Mouse (Mus musculus) CH12.LX (cell line): ENCODE data around the gene Cdk2ap2. TPM values are rescaled to one million over a fixed set of nuclear protein-coding genes. Genes with fewer than 3 reads are reported as not detected.
A peak's percentile ranks its signal among the peaks of the same experiment; 100 is the strongest.

ENCODE experiments used
- DNase-seq: peaks from one replicate; pipeline ENCODE4 v3.0.0-alpha.2; 2013; ENCODE audit errors: extremely low read depth
- H3K27ac ChIP-seq: 2 replicates; pipeline ENCODE4 v1.5.1; 2012; ENCODE audit warnings: low read depth, mild to moderate bottlenecking, control low read depth, moderate library complexity; ENCODE audit not compliant: insufficient read depth
- H3K27me3 ChIP-seq: replicated peaks from 2 replicates; pipeline ENCODE3; 2012; ENCODE audit warnings: inconsistent platforms
- H3K36me3 ChIP-seq, 2 experiments: replicated peaks in 1 of 2; 2 replicates each; pipeline versions ENCODE3 to v1.6.1; 2012; ENCODE audit warnings: inconsistent platforms in 1 of 2, low read length in 1 of 2, mild to moderate bottlenecking in 1 of 2, mixed read lengths in 1 of 2, moderate library complexity in 1 of 2; ENCODE audit not compliant: control insufficient read depth in 1 of 2, insufficient read depth in 1 of 2
- H3K4me1 ChIP-seq, 2 experiments: 2 replicates each; pipeline ENCODE4 v1.6.1; 2012; ENCODE audit warnings: inconsistent platforms in 1 of 2, moderate library complexity in 1 of 2; ENCODE audit not compliant: insufficient read depth in 2 of 2, control insufficient read depth in 1 of 2
- H3K4me2 ChIP-seq: 2 replicates; pipeline ENCODE4 v1.6.1; 2012; ENCODE audit warnings: low read depth, mild to moderate bottlenecking, control low read depth; ENCODE audit not compliant: poor library complexity, insufficient read depth, severe bottlenecking
- H3K4me3 ChIP-seq, 3 experiments: fragments of 150-350 bp in 1 of 3; sonication (generic) in 1 of 3; replicated peaks in 1 of 3; 2 replicates each; pipeline versions ENCODE3 to v1.5.1; 2011 to 2012; ENCODE audit warnings: low read depth in 2 of 3, low read length in 2 of 3, mild to moderate bottlenecking in 2 of 3, moderate library complexity in 2 of 3, control low read depth in 1 of 3, improper control_type of control experiment in 1 of 3, inconsistent platforms in 1 of 3, mixed read lengths in 1 of 3; ENCODE audit not compliant: poor library complexity in 1 of 3
- H3K79me2 ChIP-seq: replicated peaks from 2 replicates; pipeline ENCODE4 v1.6.1; 2012; ENCODE audit warnings: mild to moderate bottlenecking, moderate library complexity; ENCODE audit not compliant: control insufficient read depth, poor library complexity, insufficient read depth, severe bottlenecking; ENCODE audit errors: extremely low read depth
- H3K9ac ChIP-seq: 2 replicates; pipeline ENCODE4 v1.6.1; 2012; ENCODE audit warnings: low read depth, mild to moderate bottlenecking, control low read depth, moderate library complexity; ENCODE audit not compliant: insufficient read depth
- H3K9me3 ChIP-seq: replicated peaks from 2 replicates; pipeline ENCODE3; 2012; ENCODE audit warnings: low read length, inconsistent platforms, mixed read lengths
- CHD1 ChIP-seq: IDR thresholded peaks from 2 replicates; pipeline ENCODE4 v1.6.1; 2012; ENCODE audit warnings: low read depth, low read length, improper control_type of control experiment, inconsistent platforms
- CHD2 ChIP-seq: IDR thresholded peaks from 2 replicates; pipeline ENCODE4 v1.6.1; 2011; ENCODE audit warnings: low read length, improper control_type of control experiment
- JUN ChIP-seq: IDR thresholded peaks from 2 replicates; pipeline ENCODE4 v1.6.1; 2011; ENCODE audit warnings: low read depth, mild to moderate bottlenecking, low read length, improper control_type of control experiment, moderate library complexity; ENCODE audit not compliant: insufficient read depth
- KAT2A ChIP-seq: IDR thresholded peaks from 2 replicates; pipeline ENCODE4 v1.6.1; 2012; ENCODE audit warnings: low read length, improper control_type of control experiment, inconsistent platforms; ENCODE audit not compliant: insufficient replicate concordance
- MAX ChIP-seq: IDR thresholded peaks from 2 replicates; pipeline ENCODE4 v1.6.1; 2011; ENCODE audit warnings: low read length, improper control_type of control experiment
- MAZ ChIP-seq: IDR thresholded peaks from 2 replicates; pipeline ENCODE4 v1.6.1; 2012; ENCODE audit warnings: low read depth, mild to moderate bottlenecking, inconsistent platforms, low read length, improper control_type of control experiment, moderate library complexity
- MEF2A ChIP-seq: IDR thresholded peaks from 2 replicates; pipeline ENCODE4 v1.6.1; 2014; ENCODE audit warnings: low read depth, mild to moderate bottlenecking, inconsistent platforms, low read length, improper control_type of control experiment, borderline replicate concordance
- MYC ChIP-seq: IDR thresholded peaks from 2 replicates; pipeline ENCODE4 v1.6.1; 2011; ENCODE audit warnings: low read depth, mild to moderate bottlenecking, improper control_type of control experiment, low read length
- NRF1 ChIP-seq: IDR thresholded peaks from 2 replicates; pipeline ENCODE4 v1.6.1; 2014; ENCODE audit warnings: low read depth, mild to moderate bottlenecking, inconsistent platforms, low read length, improper control_type of control experiment, moderate library complexity
- PAX5 ChIP-seq: IDR thresholded peaks from 2 replicates; pipeline ENCODE4 v1.6.1; 2012; ENCODE audit warnings: low read length, inconsistent platforms, mixed read lengths
- RAD21 ChIP-seq: IDR thresholded peaks from 2 replicates; pipeline ENCODE4 v1.6.1; 2011; ENCODE audit warnings: low read depth, mild to moderate bottlenecking, low read length, improper control_type of control experiment, moderate library complexity
- RCOR1 ChIP-seq: conservative IDR thresholded peaks from 2 replicates; pipeline ENCODE4 v1.6.1; 2012; ENCODE audit warnings: low read depth, mild to moderate bottlenecking, inconsistent platforms, low read length, improper control_type of control experiment
- USF1 ChIP-seq: IDR thresholded peaks from 2 replicates; pipeline ENCODE4 v1.6.1; 2014; ENCODE audit warnings: low read depth, mild to moderate bottlenecking, inconsistent platforms, low read length, improper control_type of control experiment
- ZC3H11A ChIP-seq: IDR thresholded peaks from 2 replicates; pipeline ENCODE4 v1.6.1; 2012; ENCODE audit warnings: low read depth, mild to moderate bottlenecking, inconsistent platforms, low read length, improper control_type of control experiment
- ZMIZ1 ChIP-seq: IDR thresholded peaks from 2 replicates; pipeline ENCODE4 v1.6.1; 2012; ENCODE audit warnings: low read depth, mild to moderate bottlenecking, inconsistent platforms, low read length, improper control_type of control experiment
- ZNF384 ChIP-seq: IDR thresholded peaks from 2 replicates; pipeline ENCODE4 v1.6.1; 2012; ENCODE audit warnings: low read depth, low read length, improper control_type of control experiment, inconsistent platforms
- dilution Hi-C: fragments of 300-500 bp; cut with MboI; formaldehyde crosslinking; loops from 2 replicates; pipeline ENCODE4 v1.14.3; 2020; ENCODE audit warnings: low sequenced_read_pairs; ENCODE audit not compliant: extremely low pct_unique_long_range_greater_than_20kb, extremely low pct_ligation_motif_present
- in situ Hi-C: fragments of 300-500 bp; cut with MboI; formaldehyde crosslinking; loops from 3 replicates; pipeline ENCODE4 v1.14.3; 2019; ENCODE audit warnings: low sequenced_read_pairs, low pct_ligation_motif_present, low pct_unique_long_range_greater_than_20kb, mixed read lengths
- polyA plus RNA-seq: library from polyadenylated mRNA; unstranded; fragments of >175 nt; gene quantifications from 2 replicates; pipeline ENCODE4 v1.2.1, GENCODE M21; 2012; ENCODE audit warnings: low read depth; ENCODE audit not compliant: insufficient read length
- total RNA-seq, 2 experiments: library from RNA; depleted of rRNA; stranded (reverse); fragments of 300-350 nt in 1 of 2; fragments of >200 nt in 1 of 2; gene quantifications; 2 replicates each; pipeline ENCODE4 v1.2.3; 2012 to 2014

Cdk2ap2 gene
- total and polyA plus RNA-seq, 3 experiments: 63.4 to 69.5 (median 67.1) TPM

GRCm38 (mm10) chr19:4114551-4114950 lies 17.6 kb downstream of the Cdk2ap2 start:
- H3K79me2 ChIP-seq: no peaks in the 10 kb centered on the region
- no peak overlapping the region for H3K9ac ChIP-seq
- no peak overlapping the region for H3K4me2 ChIP-seq
- dilution Hi-C loops (no loop called here), in situ Hi-C loops (no loop called here)
- peaks cover 19 to 55% of the 10 kb centered on the region in 2 experiments for H3K4me1 ChIP-seq
- H3K4me3 ChIP-seq: no peak overlapping the region
- H3K36me3 ChIP-seq: peaks cover 75 to 89% of the 10 kb centered on the region in 2 experiments
- no peaks in the 10 kb centered on the region for H3K27me3 ChIP-seq
- peak overlapping the region; percentile 89 for H3K27ac ChIP-seq
- no peak for DNase-seq
- no peaks in the 10 kb centered on the region for H3K9me3 ChIP-seq
- TF ChIP-seq KAT2A: no peak
- no peak for TF ChIP-seq JUN
- TF ChIP-seq MEF2A: no peak

- no peaks in the 10 kb centered on the region for H3K9me3 ChIP-seq
- no peak for DNase-seq
- H3K4me3 ChIP-seq: no peak overlapping the region
- peaks cover 69 to 86% of the 10 kb centered on the region in 2 experiments for H3K36me3 ChIP-seq
- in situ Hi-C loops: no loop called here
- no peak overlapping the region for H3K27ac ChIP-seq
- no peak overlapping the region for H3K9ac ChIP-seq
- TF ChIP-seq MAX (no peak), RAD21 (no peak), PAX5 (no peak), JUN (no peak), CHD2 (no peak), USF1 (no peak), CHD1 (no peak), MYC (no peak), RCOR1 (no peak), ZNF384 (no peak), ZC3H11A (no peak), ZMIZ1 (no peak), MAZ (no peak), MEF2A (no peak), NRF1 (no peak)
- dilution Hi-C loops: no loop called here
- peaks cover 21 to 61% of the 10 kb centered on the region in 2 experiments for H3K4me1 ChIP-seq
- 0 out of 2 replicates have a peak, but pooled peaks cover 2% of the 10 kb centered on the region for H3K79me2 ChIP-seq
- H3K27me3 ChIP-seq: no peaks in the 10 kb centered on the region
- no peak overlapping the region for H3K4me2 ChIP-seq
Observed at GRCm38 (mm10) chr19:4115144-4115543, 18.2 kb downstream of the Cdk2ap2 start.
